Mouse (Mus musculus): ENCODE measurements around the gene Adamtsl1. TPM values are rescaled to one million over a fixed set of nuclear protein-coding genes. Genes with fewer than 3 reads are reported as not detected.

Gene Adamtsl1
- total and polyA plus RNA-seq, 2 experiments from 2014 or later: 4.2 to 12.6 TPM

GRCm38 (mm10) chr4:86329481-86329880, 815.5 kb downstream of the Adamtsl1 start:
- no peaks in the 10 kb centered on the region for H3K9me3 ChIP-seq (ENCODE audit: low read length)
- no peak overlapping the region for H3K9ac ChIP-seq
- WGBS: 100% methylated on average over 1 of the region's 1 CpGs

GRCm38 (mm10) chr4:86335861-86336415, 822.0 kb downstream of the Adamtsl1 start:
- Histone ChIP-seq H3K27me3 (ENCODE audit: insufficient read depth, low read length) (no peaks in the 10 kb centered on the region), H3K9ac (no peak overlapping the region), H3K36me3 (ENCODE audit: insufficient read depth) (no peaks in the 10 kb centered on the region), H3K4me3 (ENCODE audit: low read depth, low read length) (no peak overlapping the region), H3K27ac (ENCODE audit: low read depth, low read length) (no peak overlapping the region), H3K4me1 (ENCODE audit: insufficient read depth) (no peaks in the 10 kb centered on the region), H3K9me3 (ENCODE audit: low read length) (no peaks in the 10 kb centered on the region), H3K4me2 (ENCODE audit: low read depth) (no peak overlapping the region)
- ATAC-seq (no peak), DNase-seq (no peak)
- 27% methylated on average over 10 of the region's 10 CpGs for WGBS
- no peak for TF ChIP-seq CTCF (IDR thresholded peaks at IDR 0.05; ENCODE audit: low read depth)

More at GRCm38 (mm10) chr4:86329481-86329880, 815.5 kb downstream of the Adamtsl1 start:
- ATAC-seq: no peak
- Histone ChIP-seq H3K27ac (ENCODE audit: low read depth, low read length) (no peak overlapping the region), H3K4me1 (ENCODE audit: insufficient read depth) (no peaks in the 10 kb centered on the region), H3K27me3 (ENCODE audit: insufficient read depth, low read length) (no peaks in the 10 kb centered on the region), H3K4me3 (ENCODE audit: low read depth, low read length) (no peak overlapping the region), H3K36me3 (ENCODE audit: insufficient read depth) (no peaks in the 10 kb centered on the region), H3K4me2 (ENCODE audit: low read depth) (no peak overlapping the region)
- DNase-seq: no peak
- no peak for TF ChIP-seq CTCF (IDR thresholded peaks at IDR 0.05; ENCODE audit: low read depth)

GRCm38 (mm10) chr4:86337216-86337765, 823.3 kb downstream of the Adamtsl1 start:
- no peak overlapping the region for H3K4me2 ChIP-seq (ENCODE audit: low read depth)
- DNase-seq: no peak
- H3K27me3 ChIP-seq (ENCODE audit: insufficient read depth, low read length): no peaks in the 10 kb centered on the region
- 86% methylated on average over 6 of the region's 6 CpGs for WGBS
- no peak for ATAC-seq
- H3K27ac ChIP-seq (ENCODE audit: low read depth, low read length): no peak overlapping the region
- H3K9me3 ChIP-seq (ENCODE audit: low read length): no peaks in the 10 kb centered on the region
- no peak overlapping the region for H3K4me3 ChIP-seq (ENCODE audit: low read depth, low read length)
- H3K36me3 ChIP-seq (ENCODE audit: insufficient read depth): no peaks in the 10 kb centered on the region
- no peaks in the 10 kb centered on the region for H3K4me1 ChIP-seq (ENCODE audit: insufficient read depth)
- no peak for TF ChIP-seq CTCF (IDR thresholded peaks at IDR 0.05; ENCODE audit: low read depth)
- H3K9ac ChIP-seq: no peak overlapping the region

GRCm38 (mm10) chr4:86349341-86349740, 835.4 kb downstream of the Adamtsl1 start:
- Histone ChIP-seq H3K4me1 (ENCODE audit: insufficient read depth) (no peaks in the 10 kb centered on the region), H3K4me2 (ENCODE audit: low read depth) (no peak overlapping the region), H3K9ac (no peak overlapping the region), H3K27me3 (ENCODE audit: insufficient read depth, low read length) (no peaks in the 10 kb centered on the region), H3K9me3 (ENCODE audit: low read length) (no peaks in the 10 kb centered on the region), H3K4me3 (ENCODE audit: low read depth, low read length) (no peak overlapping the region), H3K27ac (ENCODE audit: low read depth, low read length) (no peak overlapping the region), H3K36me3 (ENCODE audit: insufficient read depth) (no peaks in the 10 kb centered on the region)
- TF ChIP-seq CTCF (IDR thresholded peaks at IDR 0.05; ENCODE audit: low read depth): no peak
- no peak for ATAC-seq
- 89% methylated on average over 4 of the region's 4 CpGs for WGBS
- DNase-seq: no peak

GRCm38 (mm10) chr4:86352121-86352520, 838.1 kb downstream of the Adamtsl1 start:
- no peak for TF ChIP-seq CTCF (IDR thresholded peaks at IDR 0.05; ENCODE audit: low read depth)
- H3K4me1 ChIP-seq (ENCODE audit: insufficient read depth): no peaks in the 10 kb centered on the region
- H3K27ac ChIP-seq (ENCODE audit: low read depth, low read length): no peak overlapping the region
- no peaks in the 10 kb centered on the region for H3K36me3 ChIP-seq (ENCODE audit: insufficient read depth)
- H3K9ac ChIP-seq: no peak overlapping the region
- no peaks in the 10 kb centered on the region for H3K27me3 ChIP-seq (ENCODE audit: insufficient read depth, low read length)
- DNase-seq (no peak), ATAC-seq (no peak)
- no peak overlapping the region for H3K4me2 ChIP-seq (ENCODE audit: low read depth)
- WGBS: 76% methylated on average over 4 of the region's 4 CpGs
- no peaks in the 10 kb centered on the region for H3K9me3 ChIP-seq (ENCODE audit: low read length)
- no peak overlapping the region for H3K4me3 ChIP-seq (ENCODE audit: low read depth, low read length)

- 92% methylated on average over 4 of the region's 4 CpGs for WGBS
- H3K4me3 ChIP-seq (ENCODE audit: low read depth, low read length): no peak overlapping the region
- H3K27ac ChIP-seq (ENCODE audit: low read depth, low read length): no peak overlapping the region
- H3K4me1 ChIP-seq (ENCODE audit: insufficient read depth): no peaks in the 10 kb centered on the region
- no peak for DNase-seq
- H3K4me2 ChIP-seq (ENCODE audit: low read depth): no peak overlapping the region
- no peaks in the 10 kb centered on the region for H3K27me3 ChIP-seq (ENCODE audit: insufficient read depth, low read length)
- no peak overlapping the region for H3K9ac ChIP-seq
- ATAC-seq: no peak
- no peaks in the 10 kb centered on the region for H3K9me3 ChIP-seq (ENCODE audit: low read length)
- TF ChIP-seq CTCF (IDR thresholded peaks at IDR 0.05; ENCODE audit: low read depth): no peak
- H3K36me3 ChIP-seq (ENCODE audit: insufficient read depth): no peaks in the 10 kb centered on the region
Measured at GRCm38 (mm10) chr4:86353550-86353949, 839.6 kb downstream of the Adamtsl1 start.

- WGBS: 93% methylated on average over 5 of the region's 5 CpGs
Measured at GRCm38 (mm10) chr4:86359398-86359797, 845.4 kb downstream of the Adamtsl1 start.

More at GRCm38 (mm10) chr4:86359398-86359797, 845.4 kb downstream of the Adamtsl1 start:
- no peak for TF ChIP-seq CTCF (IDR thresholded peaks at IDR 0.05; ENCODE audit: low read depth)
- Histone ChIP-seq H3K27me3 (ENCODE audit: insufficient read depth, low read length) (no peaks in the 10 kb centered on the region), H3K9me3 (ENCODE audit: low read length) (no peaks in the 10 kb centered on the region), H3K4me1 (ENCODE audit: insufficient read depth) (no peaks in the 10 kb centered on the region), H3K9ac (no peak overlapping the region), H3K4me2 (ENCODE audit: low read depth) (no peak overlapping the region), H3K4me3 (ENCODE audit: low read depth, low read length) (no peak overlapping the region), H3K27ac (ENCODE audit: low read depth, low read length) (no peak overlapping the region), H3K36me3 (ENCODE audit: insufficient read depth) (no peaks in the 10 kb centered on the region)
- DNase-seq (no peak), ATAC-seq (no peak)

All from forebrain, postnatal 0 days (tissue).